Mouse (Mus musculus): ENCODE measurements around the gene Ehd4. TPM values are rescaled to one million over a fixed set of nuclear protein-coding genes. Genes with fewer than 3 reads are reported as not detected.
A peak's percentile ranks its signal among the peaks of the same experiment; 100 is the strongest.

Gene Ehd4
- polyA plus RNA-seq, 1 experiment from 2014 or later = 27.2 TPM

- 76% methylated on average over 2 of the region's 2 CpGs for WGBS (ENCODE audit: insufficient replicate concordance)
- Histone ChIP-seq H3K27me3 (no peaks in the 10 kb centered on the region), H3K36me3 (no peaks in the 10 kb centered on the region), H3K27ac (no peak overlapping the region), H3K9ac (no peak overlapping the region), H3K4me2 (no peak overlapping the region), H3K4me3 (replicated peaks) (no peak overlapping the region), H3K4me1 (replicated peaks) (0 out of 2 replicates have a peak, but pooled peaks cover 9% of the 10 kb centered on the region), H3K9me3 (replicated peaks) (no peaks in the 10 kb centered on the region)
- ATAC-seq (ENCODE audit: low read depth) = no peak
- no peak for DNase-seq
Measured at GRCm38 (mm10) chr2:120107446-120107845, 47.0 kb downstream of the Ehd4 start.

DNA sequence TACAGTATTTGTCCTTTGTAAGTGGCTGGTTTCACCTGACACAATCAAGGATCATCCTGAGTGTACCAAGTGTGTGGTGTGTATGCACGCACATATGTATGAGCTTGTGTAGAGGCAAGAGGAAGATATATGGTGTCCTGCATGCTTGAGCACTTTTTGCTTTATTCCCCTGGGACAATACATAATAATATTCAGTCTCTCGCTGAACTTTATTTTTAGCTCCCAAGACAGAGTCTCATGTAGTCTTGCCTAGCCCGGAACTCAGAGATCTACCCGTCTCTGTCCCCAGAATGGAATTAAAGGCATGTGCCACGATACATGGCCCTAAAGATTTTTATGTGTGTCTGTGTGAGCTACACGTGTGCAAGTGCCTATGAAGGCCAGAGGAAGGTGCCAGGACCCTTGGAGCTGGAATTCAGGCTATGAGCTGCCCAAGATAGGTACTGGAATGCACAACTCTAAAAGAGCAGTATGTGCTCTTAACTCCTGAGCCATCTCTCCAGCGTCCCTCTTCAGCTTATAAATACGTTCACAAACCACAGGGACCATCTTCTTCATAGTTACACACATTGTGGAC, 47.9 kb downstream of the Ehd4 start:
- no peak for ATAC-seq (ENCODE audit: low read depth)
- H3K9ac ChIP-seq = no peak overlapping the region
- peaks cover 7% of the 10 kb centered on the region; the same call in 1 of the 2 replicates for H3K36me3 ChIP-seq
- no peak overlapping the region for H3K4me3 ChIP-seq (replicated peaks)
- no peak overlapping the region for H3K27ac ChIP-seq
- WGBS (ENCODE audit: insufficient replicate concordance) = 71% methylated on average over 8 of the region's 8 CpGs
- H3K4me2 ChIP-seq = no peak overlapping the region
- DNase-seq = no peak
- 0 out of 2 replicates have a peak, but pooled peaks cover 9% of the 10 kb centered on the region for H3K4me1 ChIP-seq (replicated peaks)
- no peaks in the 10 kb centered on the region for H3K27me3 ChIP-seq
- H3K9me3 ChIP-seq (replicated peaks) = no peaks in the 10 kb centered on the region

GRCm38 (mm10) chr2:120105861-120106260, 48.5 kb downstream of the Ehd4 start:
- WGBS (ENCODE audit: insufficient replicate concordance) = 45% methylated on average over 3 of the region's 3 CpGs
- Histone ChIP-seq H3K4me1 (replicated peaks) (0 out of 2 replicates have a peak, but pooled peaks cover 9% of the 10 kb centered on the region), H3K27me3 (no peaks in the 10 kb centered on the region)

GRCm38 (mm10) chr2:120102881-120103280, 51.5 kb downstream of the Ehd4 start:
- no peaks in the 10 kb centered on the region for H3K9me3 ChIP-seq (replicated peaks)
- no peak overlapping the region for H3K4me3 ChIP-seq (replicated peaks)
- H3K36me3 ChIP-seq = peaks cover 9% of the 10 kb centered on the region; the same call in 1 of the 2 replicates
- no peak overlapping the region for H3K9ac ChIP-seq
- H3K4me2 ChIP-seq = no peak overlapping the region
- no peaks in the 10 kb centered on the region for H3K27me3 ChIP-seq
- 0 out of 2 replicates have a peak, but pooled peaks cover 17% of the 10 kb centered on the region for H3K4me1 ChIP-seq (replicated peaks)
- DNase-seq (no peak), ATAC-seq (ENCODE audit: low read depth) (no peak)
- 61% methylated on average over 6 of the region's 6 CpGs for WGBS (ENCODE audit: insufficient replicate concordance)
- no peak overlapping the region for H3K27ac ChIP-seq

More at GRCm38 (mm10) chr2:120105861-120106260, 48.5 kb downstream of the Ehd4 start:
- Histone ChIP-seq H3K9ac (no peak overlapping the region), H3K4me3 (replicated peaks) (no peak overlapping the region), H3K36me3 (peaks cover 9% of the 10 kb centered on the region; the same call in 1 of the 2 replicates), H3K9me3 (replicated peaks) (no peaks in the 10 kb centered on the region), H3K4me2 (no peak overlapping the region), H3K27ac (no peak overlapping the region)
- ATAC-seq (ENCODE audit: low read depth) = 0 out of 2 replicates have a peak, but pooled peaks have one; percentile 20
- no peak for DNase-seq

DNA sequence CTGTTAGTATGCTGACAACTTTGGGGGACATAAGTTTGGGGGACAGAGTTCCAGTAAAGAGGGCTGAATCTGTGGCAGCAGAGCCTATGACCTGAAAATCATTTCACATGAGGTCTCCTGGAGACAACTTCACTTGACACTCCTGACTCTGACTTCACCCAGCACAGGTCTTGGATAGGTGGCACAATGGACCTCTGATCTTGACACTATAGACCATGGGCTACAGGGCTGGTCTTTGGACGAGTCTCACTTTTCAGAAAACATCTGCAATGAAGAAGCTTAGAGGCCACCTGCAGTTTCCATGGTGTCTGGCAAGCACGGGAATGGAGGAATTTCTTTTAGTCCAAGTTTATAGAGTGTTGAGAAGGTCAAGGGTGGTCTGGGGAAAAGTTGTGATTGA, 52.0 kb downstream of the Ehd4 start:
- peaks cover 9% of the 10 kb centered on the region; the same call in 1 of the 2 replicates for H3K36me3 ChIP-seq
- H3K9ac ChIP-seq = no peak overlapping the region
- no peak overlapping the region for H3K4me3 ChIP-seq (replicated peaks)
- WGBS (ENCODE audit: insufficient replicate concordance) = 47% methylated on average over 2 of the region's 2 CpGs
- no peak overlapping the region for H3K27ac ChIP-seq
- H3K4me2 ChIP-seq = no peak overlapping the region
- H3K9me3 ChIP-seq (replicated peaks) = no peaks in the 10 kb centered on the region
- DNase-seq (no peak), ATAC-seq (ENCODE audit: low read depth) (no peak)
- no peaks in the 10 kb centered on the region for H3K27me3 ChIP-seq
- H3K4me1 ChIP-seq (replicated peaks) = 0 out of 2 replicates have a peak, but pooled peaks cover 18% of the 10 kb centered on the region

GRCm38 (mm10) chr2:120101961-120102360, 52.4 kb downstream of the Ehd4 start:
- no peak for DNase-seq
- Histone ChIP-seq H3K9me3 (replicated peaks) (no peaks in the 10 kb centered on the region), H3K4me3 (replicated peaks) (no peak overlapping the region), H3K9ac (no peak overlapping the region), H3K36me3 (peaks cover 9% of the 10 kb centered on the region; the same call in 1 of the 2 replicates), H3K4me1 (replicated peaks) (0 out of 2 replicates have a peak, but pooled peaks cover 18% of the 10 kb centered on the region), H3K4me2 (no peak overlapping the region), H3K27me3 (no peaks in the 10 kb centered on the region), H3K27ac (no peak overlapping the region)
- ATAC-seq (ENCODE audit: low read depth) = no peak
- 84% methylated on average over 11 of the region's 11 CpGs for WGBS (ENCODE audit: insufficient replicate concordance)

- peaks cover 17% of the 10 kb centered on the region for H3K36me3 ChIP-seq
- DNase-seq = no peak
- H3K27ac ChIP-seq = no peak overlapping the region; the same call in 1 of the 2 replicates
- no peaks in the 10 kb centered on the region for H3K27me3 ChIP-seq
- no peak overlapping the region for H3K9ac ChIP-seq
- WGBS (ENCODE audit: insufficient replicate concordance) = 32% methylated on average over 3 of the region's 3 CpGs
- no peak overlapping the region for H3K4me2 ChIP-seq
- 0 out of 2 replicates have a peak, but pooled peaks cover 15% of the 10 kb centered on the region for H3K4me1 ChIP-seq (replicated peaks)
- peak; percentile 41; the same call in 1 of the 2 replicates for ATAC-seq (ENCODE audit: low read depth)
- no peaks in the 10 kb centered on the region for H3K9me3 ChIP-seq (replicated peaks)
- no peak overlapping the region for H3K4me3 ChIP-seq (replicated peaks)
Measured at GRCm38 (mm10) chr2:120099886-120100285, 54.5 kb downstream of the Ehd4 start.

DNA sequence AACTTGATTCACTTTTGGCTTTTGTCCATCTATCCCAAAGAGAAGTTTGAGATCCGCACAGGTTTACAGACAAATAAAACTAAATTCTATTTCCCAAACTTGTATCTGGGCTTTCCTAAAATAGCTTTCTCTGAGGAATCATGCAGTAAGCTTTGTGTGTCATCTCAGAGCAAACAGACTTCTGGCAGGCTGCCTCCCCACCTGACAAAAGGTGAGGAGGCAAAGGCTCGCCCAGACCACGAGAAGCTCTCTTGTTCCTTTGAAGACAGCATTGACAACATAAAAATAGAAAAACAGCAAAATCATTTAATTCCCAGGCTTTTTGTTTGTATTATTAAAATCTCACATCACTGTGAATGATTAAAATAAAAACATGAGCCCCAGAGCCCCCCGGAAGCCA, 55.1 kb downstream of the Ehd4 start:
- DNase-seq (no peak), ATAC-seq (ENCODE audit: low read depth) (no peak)
- H3K9me3 ChIP-seq (replicated peaks) = no peaks in the 10 kb centered on the region
- H3K9ac ChIP-seq = no peak overlapping the region
- H3K4me3 ChIP-seq (replicated peaks) = no peak overlapping the region
- H3K27ac ChIP-seq = no peak overlapping the region
- no peak overlapping the region for H3K4me2 ChIP-seq
- WGBS (ENCODE audit: insufficient replicate concordance) = 78% methylated on average over 4 of the region's 4 CpGs
- peaks cover 17% of the 10 kb centered on the region for H3K36me3 ChIP-seq
- 0 out of 2 replicates have a peak, but pooled peaks cover 15% of the 10 kb centered on the region for H3K4me1 ChIP-seq (replicated peaks)
- no peaks in the 10 kb centered on the region for H3K27me3 ChIP-seq

DNA sequence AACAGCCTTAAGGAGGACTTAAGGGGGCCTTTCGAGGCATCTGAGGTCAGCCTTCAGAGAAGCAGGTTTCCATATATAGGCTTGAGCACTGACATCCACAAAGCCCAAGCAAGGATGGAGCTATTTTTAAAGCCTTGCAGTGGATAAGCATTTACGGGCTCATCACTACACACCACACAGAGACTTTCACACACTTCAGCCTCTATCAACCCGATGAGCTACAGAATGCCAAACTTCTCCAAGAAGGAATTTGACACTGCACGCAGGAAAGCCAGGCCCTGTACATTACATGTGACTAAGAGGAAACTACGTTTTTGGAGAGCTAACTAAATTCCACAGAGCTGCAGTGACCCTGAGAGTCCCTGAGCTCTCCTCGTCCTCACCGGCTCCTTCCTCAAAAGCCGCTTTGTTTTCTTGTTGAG, 55.6 kb downstream of the Ehd4 start:
- Histone ChIP-seq H3K4me1 (replicated peaks) (peaks cover 18% of the 10 kb centered on the region; the same call in 1 of the 2 replicates), H3K9me3 (replicated peaks) (no peaks in the 10 kb centered on the region), H3K27ac (no peak overlapping the region), H3K36me3 (peaks cover 17% of the 10 kb centered on the region), H3K4me2 (no peak overlapping the region), H3K4me3 (replicated peaks) (no peak overlapping the region), H3K27me3 (no peaks in the 10 kb centered on the region), H3K9ac (no peak overlapping the region)
- DNase-seq (no peak), ATAC-seq (ENCODE audit: low read depth) (no peak)
- 65% methylated on average over 8 of the region's 8 CpGs for WGBS (ENCODE audit: insufficient replicate concordance)

DNA sequence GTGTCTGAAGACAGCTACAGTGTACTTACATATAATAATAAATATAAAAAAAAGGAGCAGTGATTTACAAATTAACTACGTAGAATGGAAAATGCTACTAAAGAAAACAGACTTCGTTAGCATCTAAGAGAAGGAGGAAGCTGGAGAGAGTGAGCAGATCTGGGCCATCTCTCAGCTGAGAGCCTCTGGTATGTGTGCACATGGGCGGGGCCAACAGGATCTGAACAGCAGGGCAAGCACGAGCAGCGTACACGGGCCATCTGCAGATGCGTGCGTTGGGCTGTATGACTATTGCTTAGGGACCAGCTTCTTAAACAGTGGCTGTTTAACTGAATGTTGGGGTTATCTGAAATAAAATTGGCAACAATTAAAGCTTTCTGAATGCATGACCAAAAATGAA, 56.5 kb downstream of the Ehd4 start:
- no peak overlapping the region for H3K4me3 ChIP-seq (replicated peaks)
- no peak overlapping the region for H3K27ac ChIP-seq
- peaks cover 14% of the 10 kb centered on the region; the same call in 1 of the 2 replicates for H3K4me1 ChIP-seq (replicated peaks)
- H3K9ac ChIP-seq = no peak overlapping the region
- H3K4me2 ChIP-seq = no peak overlapping the region
- H3K27me3 ChIP-seq = no peaks in the 10 kb centered on the region
- no peak for ATAC-seq (ENCODE audit: low read depth)
- no peaks in the 10 kb centered on the region for H3K9me3 ChIP-seq (replicated peaks)
- DNase-seq = no peak
- peaks cover 17% of the 10 kb centered on the region for H3K36me3 ChIP-seq
- 70% methylated on average over 8 of the region's 8 CpGs for WGBS (ENCODE audit: insufficient replicate concordance)

DNA sequence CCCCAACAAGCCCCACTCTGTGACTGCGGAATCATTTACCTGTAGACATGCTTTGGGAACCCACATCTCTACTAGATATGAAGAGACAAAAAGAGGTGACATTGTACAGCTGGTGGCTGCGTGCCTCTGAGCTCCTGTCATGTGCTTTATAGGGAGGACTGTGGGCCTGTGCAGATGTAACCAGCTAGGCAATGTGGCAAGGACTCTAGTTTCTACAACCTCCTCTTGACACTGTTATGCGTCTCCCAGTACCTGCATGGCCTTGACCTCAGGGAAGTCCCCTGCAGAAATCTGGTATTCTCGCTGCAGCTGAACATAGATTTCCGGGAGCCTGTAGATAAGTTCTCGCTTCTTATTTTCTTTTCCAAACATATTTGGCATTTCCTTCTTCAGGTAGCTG, 57.7 kb downstream of the Ehd4 start:
- DNase-seq (no peak), ATAC-seq (ENCODE audit: low read depth) (no peak)
- Histone ChIP-seq H3K9me3 (replicated peaks) (no peaks in the 10 kb centered on the region), H3K9ac (no peak overlapping the region), H3K4me1 (replicated peaks) (peaks cover 13% of the 10 kb centered on the region; the same call in 1 of the 2 replicates), H3K4me2 (no peak overlapping the region), H3K36me3 (peaks cover 12% of the 10 kb centered on the region), H3K27ac (peak overlapping the region; percentile 5; the same call in 1 of the 2 replicates), H3K27me3 (no peaks in the 10 kb centered on the region), H3K4me3 (replicated peaks) (no peak overlapping the region)
- WGBS (ENCODE audit: insufficient replicate concordance) = 88% methylated on average over 6 of the region's 6 CpGs

DNA sequence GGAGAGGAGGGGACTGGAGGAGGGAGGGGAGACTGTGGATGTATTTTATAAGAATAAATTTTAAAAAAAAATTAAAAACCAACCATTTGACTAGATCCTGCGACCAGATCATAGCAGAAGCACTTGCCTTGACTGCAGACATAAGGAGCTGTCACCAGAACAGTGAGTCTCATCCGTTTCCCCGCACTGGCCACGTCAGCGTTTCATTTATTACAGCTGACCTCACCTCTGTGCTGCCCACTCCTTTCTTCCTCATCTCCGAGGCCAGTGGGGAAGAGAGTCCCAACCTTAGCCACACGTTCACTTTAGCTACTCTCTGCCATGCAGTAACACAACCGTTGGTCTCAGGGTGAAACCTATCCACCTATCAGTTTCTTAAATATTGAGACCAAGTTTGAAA, 58.2 kb downstream of the Ehd4 start:
- no peak for DNase-seq
- no peak for ATAC-seq (ENCODE audit: low read depth)
- Histone ChIP-seq H3K27ac (peak overlapping the region; percentile 5; the same call in 1 of the 2 replicates), H3K4me2 (no peak overlapping the region), H3K27me3 (no peaks in the 10 kb centered on the region), H3K9ac (no peak overlapping the region), H3K36me3 (peaks cover 12% of the 10 kb centered on the region), H3K4me1 (replicated peaks) (peaks cover 13% of the 10 kb centered on the region; the same call in 1 of the 2 replicates), H3K4me3 (replicated peaks) (no peak overlapping the region), H3K9me3 (replicated peaks) (no peaks in the 10 kb centered on the region)
- WGBS (ENCODE audit: insufficient replicate concordance) = 78% methylated on average over 8 of the region's 8 CpGs

Data from liver, embryonic 13.5 days (tissue).